Mouse (Mus musculus) brown adipose tissue, adult 24 weeks (tissue): ENCODE results near the gene Tmem242. TPM values are rescaled to one million over a fixed set of nuclear protein-coding genes. Genes with fewer than 3 reads are reported as not detected.

ENCODE experiments used
- H3K27ac ChIP-seq: fragments of 200-500 bp; replicated peaks from 2 replicates; pipeline ENCODE4 v1.5.1; 2012; ENCODE audit warnings: low read depth, mild to moderate bottlenecking, low read length
- H3K4me1 ChIP-seq: fragments of 200-500 bp; 2 replicates; pipeline ENCODE4 v1.6.1; 2012; ENCODE audit warnings: low read length, mixed read lengths; ENCODE audit not compliant: control insufficient read depth, insufficient read depth, insufficient read length
- H3K4me3 ChIP-seq: fragments of 200-500 bp; 2 replicates; pipeline ENCODE4 v1.5.1; 2012; ENCODE audit warnings: low read depth, mild to moderate bottlenecking, low read length, moderate library complexity; ENCODE audit not compliant: insufficient read depth
- polyA plus RNA-seq: library from polyadenylated mRNA; stranded (reverse); fragments of >200 nt; gene quantifications from 2 replicates; pipeline ENCODE4 v1.2.4, GENCODE M21; 2012; ENCODE audit not compliant: missing spikeins, insufficient read depth, insufficient read length

The Tmem242 gene
- polyA plus RNA-seq, 1 experiment, result 343 TPM

- Histone ChIP-seq H3K4me3 (no peak overlapping the region), H3K4me1 (no peaks in the 10 kb centered on the region), H3K27ac (no peak overlapping the region)
These were observed 10.8 kb downstream of the Tmem242 start for GRCm38 (mm10) chr17:5429090-5429771.

GRCm38 (mm10) chr17:5425204-5425603 lies 14.9 kb downstream of the Tmem242 start:
- no peak overlapping the region for H3K27ac ChIP-seq
- H3K4me3 ChIP-seq, result no peak overlapping the region
- peaks cover 2% of the 10 kb centered on the region; the same call in 1 of the 2 replicates for H3K4me1 ChIP-seq

GRCm38 (mm10) chr17:5424156-5424555 lies 15.9 kb downstream of the Tmem242 start:
- Histone ChIP-seq H3K4me3 (no peak overlapping the region), H3K27ac (no peak overlapping the region), H3K4me1 (peaks cover 2% of the 10 kb centered on the region; the same call in 1 of the 2 replicates)

- peaks cover 2% of the 10 kb centered on the region; the same call in 1 of the 2 replicates for H3K4me1 ChIP-seq
- H3K27ac ChIP-seq, result no peak overlapping the region
- no peak overlapping the region for H3K4me3 ChIP-seq
These were observed 18.2 kb downstream of the Tmem242 start for GRCm38 (mm10) chr17:5421835-5422234.

GRCm38 (mm10) chr17:5419771-5420518 lies 20.1 kb downstream of the Tmem242 start:
- no peak overlapping the region for H3K27ac ChIP-seq
- no peak overlapping the region for H3K4me3 ChIP-seq
- peaks cover 2% of the 10 kb centered on the region; the same call in 1 of the 2 replicates for H3K4me1 ChIP-seq

GRCm38 (mm10) chr17:5419056-5419455 lies 21.0 kb downstream of the Tmem242 start:
- peaks cover 1% of the 10 kb centered on the region; the same call in 1 of the 2 replicates for H3K4me1 ChIP-seq
- no peak overlapping the region for H3K27ac ChIP-seq
- H3K4me3 ChIP-seq, result no peak overlapping the region

- Histone ChIP-seq H3K27ac (no peak within 1 kb of the TSS), H3K4me3 (no peak within 1 kb of the TSS), H3K4me1 (no peaks in the 10 kb centered on the region)
These were observed 21.5 kb downstream of the Tmem242 start, which contains the start of gene Ldhal6b for GRCm38 (mm10) chr17:5418545-5418944. Gene Ldhal6b (minus strand): TSS chr17:5418767.

- Histone ChIP-seq H3K4me3 (no peak overlapping the region), H3K27ac (no peak overlapping the region), H3K4me1 (no peaks in the 10 kb centered on the region)
These were observed 23.5 kb downstream of the Tmem242 start for GRCm38 (mm10) chr17:5416518-5416917.

GRCm38 (mm10) chr17:5414041-5414440 lies 26.0 kb downstream of the Tmem242 start:
- Histone ChIP-seq H3K4me3 (no peak overlapping the region), H3K27ac (no peak overlapping the region), H3K4me1 (no peaks in the 10 kb centered on the region)

- no peak overlapping the region for H3K4me3 ChIP-seq
- no peak overlapping the region for H3K27ac ChIP-seq
These were observed 26.7 kb downstream of the Tmem242 start for GRCm38 (mm10) chr17:5413350-5413749.

GRCm38 (mm10) chr17:5412740-5413139 lies 27.3 kb downstream of the Tmem242 start:
- Histone ChIP-seq H3K27ac (no peak overlapping the region), H3K4me3 (no peak overlapping the region), H3K4me1 (no peaks in the 10 kb centered on the region)

More at GRCm38 (mm10) chr17:5413350-5413749, 26.7 kb downstream of the Tmem242 start:
- H3K4me1 ChIP-seq, result no peaks in the 10 kb centered on the region

GRCm38 (mm10) chr17:5412301-5412700 lies 27.8 kb downstream of the Tmem242 start:
- Histone ChIP-seq H3K27ac (no peak overlapping the region), H3K4me3 (no peak overlapping the region), H3K4me1 (no peaks in the 10 kb centered on the region)

GRCm38 (mm10) chr17:5411205-5411604 lies 28.9 kb downstream of the Tmem242 start:
- Histone ChIP-seq H3K27ac (no peak overlapping the region), H3K4me3 (no peak overlapping the region), H3K4me1 (no peaks in the 10 kb centered on the region)

GRCm38 (mm10) chr17:5410336-5410735 lies 29.7 kb downstream of the Tmem242 start:
- no peak overlapping the region for H3K4me3 ChIP-seq

GRCm38 (mm10) chr17:5407030-5407429 lies 33.0 kb downstream of the Tmem242 start:
- Histone ChIP-seq H3K27ac (no peak overlapping the region), H3K4me3 (no peak overlapping the region), H3K4me1 (no peaks in the 10 kb centered on the region)

More at GRCm38 (mm10) chr17:5410336-5410735, 29.7 kb downstream of the Tmem242 start:
- Histone ChIP-seq H3K4me1 (no peaks in the 10 kb centered on the region), H3K27ac (no peak overlapping the region)
